Mouse (Mus musculus) adrenal gland, adult (tissue): ENCODE measurements at regions not wholly inside any gene's neighbourhood (a gene's known extent, or its start where the extent isn't known, plus 50 kb on each side); places are given as distances from the start of the nearest gene placed in this dataset.

Source experiments
- DNase-seq, 2 experiments: peaks; one replicate each; pipeline ENCODE4 v3.0.0; 2022 to 2023; ENCODE audit warnings: low spot score in 1 of 2; ENCODE audit not compliant: inconsistent age in 2 of 2

DNA sequence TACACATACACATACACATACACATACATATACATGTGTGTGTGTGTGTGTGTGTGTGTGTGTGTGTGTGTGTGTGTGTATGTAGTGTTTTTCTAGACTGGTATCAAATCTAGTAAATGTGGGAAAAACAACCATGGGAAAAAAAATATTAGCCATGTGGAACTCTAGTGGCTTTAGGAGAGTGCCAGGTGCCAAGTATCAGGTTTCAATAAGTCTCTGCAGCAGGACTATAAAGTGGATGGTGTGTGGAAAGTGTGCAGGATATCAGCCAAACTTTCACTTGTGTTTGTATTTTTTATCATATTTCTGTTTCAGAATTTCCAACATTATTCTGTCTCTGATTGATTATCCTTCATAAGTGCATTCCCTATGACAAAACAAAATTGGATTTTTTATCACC, 653.3 kb upstream of the Fam98a start:
- no peak for DNase-seq

DNA sequence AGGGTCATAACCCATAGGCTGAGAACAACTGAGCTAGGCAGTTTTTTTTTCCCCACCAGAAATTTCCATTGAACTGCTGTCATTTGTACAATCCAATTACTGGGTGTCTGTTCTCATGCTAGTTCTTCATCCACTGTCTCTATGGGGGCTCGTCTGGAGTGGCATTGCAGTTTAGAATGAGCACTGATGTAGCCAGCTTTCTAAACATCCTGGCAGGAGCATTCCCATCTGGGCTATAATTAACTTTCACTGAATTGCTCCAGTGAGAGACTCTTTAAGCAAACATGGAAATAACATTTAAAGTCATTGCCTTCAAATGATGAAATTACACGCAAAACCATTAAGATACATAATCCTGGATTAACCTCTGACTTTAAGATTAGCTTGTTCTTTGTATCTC, 633.1 kb upstream of the Fam98a start:
- DNase-seq, result no peak

GRCm38 (mm10) chr17:76136660-76137495, 585.1 kb upstream of the Fam98a start:
- DNase-seq, result no peak

DNA sequence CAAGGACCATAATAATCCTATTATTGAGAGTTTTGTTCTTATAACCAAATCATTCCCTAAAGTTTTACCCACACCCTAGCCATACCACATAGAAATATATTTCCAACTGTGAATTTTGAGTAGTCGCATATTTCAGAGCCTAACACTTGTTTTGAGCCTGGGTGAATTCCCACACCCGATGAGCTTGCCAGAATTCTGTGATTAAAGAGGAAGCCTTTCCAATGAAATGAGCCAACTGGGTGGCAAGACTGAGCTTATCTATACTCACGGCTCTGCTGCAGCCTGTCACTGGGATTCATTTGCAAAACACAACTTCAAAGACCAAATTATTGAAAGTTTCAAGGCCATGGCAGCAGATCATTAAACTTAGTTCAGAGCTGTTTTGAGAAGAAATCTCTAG, 582.3 kb upstream of the Fam98a start:
- DNase-seq, result no peak

DNA sequence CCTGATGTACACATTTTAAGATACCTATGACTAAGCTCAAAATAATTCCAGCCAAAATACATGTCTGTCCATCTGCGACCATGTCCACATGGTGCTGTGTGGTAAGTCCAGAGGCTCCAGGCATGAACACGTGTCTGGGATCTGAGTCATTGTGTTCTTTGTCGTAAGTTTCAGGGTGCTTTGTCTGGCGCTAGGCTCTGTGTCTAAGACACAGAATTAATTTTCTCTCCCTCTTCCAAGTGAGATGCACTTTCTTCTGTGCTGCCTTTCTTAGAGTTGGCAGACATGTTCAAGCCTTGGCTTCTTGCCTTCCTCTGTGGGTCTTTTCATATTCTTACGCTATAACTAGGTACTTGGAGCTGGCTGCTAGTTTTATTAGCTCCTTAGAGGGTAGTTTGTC, 573.5 kb upstream of the Fam98a start:
- DNase-seq, result no peak

GRCm38 (mm10) chr17:76111315-76112195, 559.8 kb upstream of the Fam98a start:
- no peak for DNase-seq

DNA sequence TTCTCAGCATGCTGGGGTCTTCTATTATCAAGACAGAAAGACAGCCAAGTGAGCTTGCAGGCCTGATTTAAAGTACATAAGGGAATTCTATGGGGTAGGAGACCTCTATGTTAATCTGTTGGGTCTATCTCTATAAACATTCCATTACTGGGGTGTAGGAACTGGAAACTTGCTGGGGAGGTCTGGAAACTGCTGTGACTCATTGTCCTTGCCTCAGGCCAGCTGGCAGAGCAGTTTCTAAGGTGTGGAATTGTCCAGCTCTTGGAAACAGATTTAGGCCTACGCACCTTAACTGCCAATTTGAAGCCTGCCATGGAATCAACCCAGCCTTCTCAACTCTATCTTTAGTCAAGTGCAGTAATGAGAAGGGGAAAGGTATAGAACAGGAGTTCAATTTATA, 559.1 kb upstream of the Fam98a start:
- no peak for DNase-seq

- DNase-seq, result no peak
These were observed 531.8 kb upstream of the Fam98a start for GRCm38 (mm10) chr17:76083536-76083935.

GRCm38 (mm10) chr17:76081780-76082179, 530.0 kb upstream of the Fam98a start:
- DNase-seq, result no peak

- no peak for DNase-seq
These were observed 494.7 kb upstream of the Fam98a start for GRCm38 (mm10) chr17:76046438-76046837.

DNA sequence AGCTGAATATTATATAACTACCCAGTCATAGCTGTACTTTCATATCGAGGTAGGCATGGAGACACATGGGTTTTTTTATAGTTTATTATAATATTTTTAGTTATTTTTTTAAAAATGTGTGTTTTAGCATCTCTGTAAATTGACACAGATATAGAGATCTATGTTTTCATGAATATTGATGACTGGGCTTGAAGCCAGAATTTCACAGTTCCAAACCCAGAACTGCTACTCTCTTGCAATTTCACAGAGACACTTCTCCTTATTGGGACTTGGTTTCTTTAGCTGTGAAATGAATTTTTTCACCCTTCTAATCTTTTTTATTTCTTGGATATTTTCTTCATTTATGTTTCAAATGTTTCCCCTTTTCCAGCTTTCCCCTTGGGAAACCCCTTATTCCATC, 481.0 kb upstream of the Fam98a start:
- DNase-seq, result no peak

- no peak for DNase-seq
These were observed 456.3 kb upstream of the Fam98a start for GRCm38 (mm10) chr17:76008011-76008410.

- DNase-seq, result no peak
These were observed 451.1 kb upstream of the Fam98a start for GRCm38 (mm10) chr17:76002836-76003235.

- DNase-seq, result no peak
These were observed 409.6 kb upstream of the Fam98a start for GRCm38 (mm10) chr17:75961371-75961770.

DNA sequence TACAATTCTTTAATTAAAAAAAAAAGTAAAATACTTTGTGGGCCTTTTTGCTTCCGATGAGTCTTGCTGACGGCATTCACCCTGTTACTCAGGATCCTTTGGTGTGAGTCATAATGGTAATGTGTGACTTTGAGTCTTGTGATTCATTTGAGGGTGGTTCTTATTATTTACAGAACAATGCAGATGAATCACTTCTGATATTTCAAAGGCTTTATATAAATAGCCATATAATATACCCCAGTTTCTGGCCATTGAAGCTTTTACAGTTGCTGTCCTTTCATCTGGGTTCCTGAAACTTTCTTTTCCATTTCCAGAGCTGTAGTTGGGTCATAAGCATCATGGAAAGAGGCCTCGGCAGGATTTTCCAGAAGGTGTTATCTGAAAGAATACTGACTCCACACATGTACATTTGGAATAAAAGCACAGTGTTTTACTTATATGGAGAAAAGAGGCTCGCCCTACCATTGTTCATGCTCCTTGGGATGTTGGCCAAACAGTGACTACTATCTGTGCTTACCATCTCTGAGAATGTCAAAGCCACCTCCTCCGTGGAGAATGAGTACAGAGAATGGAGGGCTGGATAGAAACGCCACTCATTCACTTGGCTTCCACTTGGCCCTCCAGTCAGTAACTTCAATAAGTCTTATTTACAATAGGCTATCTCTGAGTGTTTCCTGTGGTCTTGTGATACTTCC, 385.1 kb upstream of the Fam98a start:
- DNase-seq, result peak in 1 of 2 experiments; percentile 27

DNA sequence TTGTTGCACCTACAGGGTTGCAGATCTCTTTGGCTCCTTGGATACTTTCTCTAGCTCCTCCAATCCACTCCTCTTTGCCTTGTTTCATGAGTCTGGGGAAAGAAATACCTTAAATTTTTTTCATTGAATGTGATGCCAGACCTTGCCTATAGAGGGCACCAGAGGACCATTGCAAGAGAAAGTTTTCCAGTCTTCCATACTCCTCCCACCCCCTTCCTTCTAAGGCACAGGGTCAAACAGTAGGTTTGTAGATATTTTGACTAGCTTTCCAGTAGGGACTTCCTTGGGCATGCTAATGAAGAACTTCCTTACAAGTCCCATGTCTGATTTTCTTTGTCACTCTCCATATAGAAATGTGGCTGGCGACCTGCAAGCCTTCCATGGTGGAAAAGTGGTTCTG, 379.3 kb upstream of the Fam98a start:
- peak in 1 of 2 experiments; percentile 73 for DNase-seq

DNA sequence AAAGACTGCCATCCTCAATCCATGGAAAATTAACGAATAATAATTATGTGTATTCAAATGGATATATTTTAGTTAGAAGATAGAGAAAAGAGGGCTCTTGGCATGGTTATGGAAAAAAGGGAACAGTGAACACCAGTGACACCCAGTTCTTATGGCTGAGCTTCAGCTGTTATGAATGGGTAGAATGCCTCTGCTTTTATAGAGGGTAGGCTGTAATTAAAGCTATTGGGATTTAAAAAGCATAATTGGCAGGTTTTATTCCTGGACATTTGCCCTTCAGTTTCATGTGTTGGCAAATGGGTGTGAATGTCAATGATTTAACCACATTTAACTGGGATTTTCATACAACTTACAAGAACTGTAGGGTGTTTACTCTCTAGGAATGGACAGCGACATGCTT, 368.5 kb upstream of the Fam98a start:
- DNase-seq, result no peak

DNA sequence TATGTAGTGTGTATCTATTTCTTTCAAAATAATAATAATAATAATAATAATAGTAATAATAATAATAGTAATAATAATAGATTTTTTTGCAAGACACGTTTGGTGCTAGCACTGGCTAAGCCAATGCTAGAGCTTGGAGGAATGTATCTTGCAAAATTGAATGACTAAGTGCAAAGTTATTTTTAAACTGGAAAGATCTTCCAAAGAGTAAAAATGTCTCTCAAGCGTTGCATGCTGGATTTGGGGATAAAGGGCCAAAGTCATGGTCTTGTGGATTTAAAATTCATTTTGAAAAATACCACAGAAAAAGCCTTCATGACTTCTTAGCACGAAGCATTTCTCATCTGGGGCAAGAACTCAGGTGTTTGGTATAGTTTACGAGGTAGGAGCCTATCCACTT, 365.3 kb upstream of the Fam98a start:
- no peak for DNase-seq

DNA sequence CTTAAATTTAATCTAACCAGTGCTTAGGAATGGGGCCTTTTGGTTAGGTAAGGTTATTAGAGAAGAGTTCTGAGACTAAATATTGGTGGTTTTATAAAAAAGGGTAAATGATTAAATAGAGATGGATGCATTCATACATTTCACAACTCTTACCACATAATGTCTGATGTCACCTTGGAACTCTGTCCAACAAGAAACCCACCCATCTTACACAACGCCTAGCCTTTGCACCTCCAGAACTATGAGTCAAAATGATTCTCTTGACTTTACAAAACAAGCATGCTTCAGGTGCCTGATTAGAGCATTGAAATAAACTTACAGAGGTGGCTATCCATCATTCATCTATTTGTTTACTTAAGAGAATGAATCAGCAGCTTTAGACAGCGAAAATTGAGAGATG, 364.8 kb upstream of the Fam98a start:
- no peak for DNase-seq

GRCm38 (mm10) chr17:75915256-75915655, 363.5 kb upstream of the Fam98a start:
- no peak for DNase-seq

GRCm38 (mm10) chr17:75907085-75907484, 355.3 kb upstream of the Fam98a start:
- no peak for DNase-seq

DNA sequence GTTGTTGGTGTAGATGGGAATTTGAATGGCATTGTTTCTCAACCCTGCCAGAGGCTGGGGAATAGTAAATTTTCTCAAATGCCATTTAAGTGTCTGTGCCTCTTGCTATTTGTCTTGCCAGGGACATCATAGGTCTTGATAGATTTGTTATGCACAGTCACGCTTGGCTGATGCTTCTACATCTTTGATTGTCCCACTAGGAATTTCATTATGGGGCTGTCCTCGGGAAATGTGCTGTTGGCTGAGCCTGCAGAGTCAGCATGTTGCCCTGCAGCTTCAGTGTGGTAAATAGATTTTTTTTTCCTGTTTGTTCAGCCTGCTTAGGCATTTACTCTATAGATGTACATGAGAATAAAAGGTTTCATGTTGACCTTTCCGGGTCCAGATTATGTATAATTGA, 354.9 kb upstream of the Fam98a start:
- no peak for DNase-seq
